Mouse (Mus musculus) lung, postnatal 0 days (tissue): Measurements from ENCODE around the gene Cyb5b.

ENCODE experiments used
- CTCF ChIP-seq: IDR thresholded peaks from 2 replicates; pipeline ENCODE4 v1.5.1; 2016; ENCODE audit warnings: antibody characterized with exemption, mild to moderate bottlenecking
- EP300 ChIP-seq: IDR thresholded peaks from 2 replicates; pipeline ENCODE4 v1.6.1; 2016; ENCODE audit warnings: antibody characterized with exemption, mild to moderate bottlenecking, control low read depth

DNA sequence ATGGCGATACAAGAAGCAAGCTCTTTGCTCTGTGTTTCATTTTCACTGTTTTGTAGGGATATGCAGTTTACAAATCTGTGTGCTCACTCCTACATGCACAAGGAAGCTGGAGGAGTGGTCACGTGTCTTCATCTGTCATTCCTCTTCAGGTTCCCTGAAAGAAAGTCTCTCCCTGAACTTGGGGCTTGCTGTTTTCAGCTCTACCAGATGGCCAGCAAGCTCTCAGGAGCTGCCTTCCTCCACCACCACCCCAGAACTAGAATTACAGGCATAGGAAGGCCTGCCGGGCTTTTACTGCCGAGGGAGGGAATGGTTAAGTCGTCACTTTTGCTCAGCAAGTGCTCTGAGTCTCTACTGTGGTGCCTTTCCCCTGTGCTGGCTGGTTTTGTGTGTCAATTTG lies 1.6 kb upstream of the Cyb5b start:
- TF ChIP-seq CTCF (no peak), EP300 (no peak)
